Mouse (Mus musculus) neural tube, embryonic 15.5 days (tissue): ENCODE measurements around the gene Pole2. TPM values are rescaled to one million over a fixed set of nuclear protein-coding genes. Genes with fewer than 3 reads are reported as not detected.

ENCODE experiments used
- ATAC-seq: fragments of 200-750 bp; cut with Nextera tagmentation; 2 replicates; pipeline ENCODE4 v1.8.0; 2017; ENCODE audit warnings: mild to moderate bottlenecking, moderate TSS enrichment, moderate library complexity; ENCODE audit not compliant: low FRiP score
- H3K27ac ChIP-seq: fragments of 300-500 bp; sonication (generic); replicated peaks from 2 replicates; pipeline ENCODE4 v1.5.1; 2015; ENCODE audit warnings: mild to moderate bottlenecking, inconsistent platforms
- H3K27me3 ChIP-seq: fragments of 300-500 bp; sonication (generic); replicated peaks from 2 replicates; pipeline ENCODE4 v1.6.1; 2015; ENCODE audit warnings: inconsistent platforms
- H3K36me3 ChIP-seq: fragments of 300-500 bp; sonication (generic); 2 replicates; pipeline ENCODE4 v1.6.1; 2015; ENCODE audit warnings: inconsistent platforms
- H3K4me1 ChIP-seq: fragments of 300-500 bp; sonication (generic); 2 replicates; pipeline ENCODE4 v1.6.1; 2015; ENCODE audit warnings: inconsistent platforms
- H3K4me2 ChIP-seq: fragments of 300-500 bp; sonication (generic); 2 replicates; pipeline ENCODE4 v1.6.1; 2015; ENCODE audit warnings: inconsistent platforms, mild to moderate bottlenecking, moderate library complexity
- H3K4me3 ChIP-seq: fragments of 300-500 bp; sonication (generic); replicated peaks from 2 replicates; pipeline ENCODE4 v1.5.1; 2015; ENCODE audit warnings: mild to moderate bottlenecking, inconsistent platforms
- H3K9ac ChIP-seq: fragments of 300-500 bp; sonication (generic); replicated peaks from 2 replicates; pipeline ENCODE4 v1.6.1; 2015; ENCODE audit warnings: mild to moderate bottlenecking, inconsistent platforms
- H3K9me3 ChIP-seq: fragments of 300-500 bp; sonication (generic); replicated peaks from 2 replicates; pipeline ENCODE4 v1.6.1; 2016; ENCODE audit warnings: inconsistent platforms
- WGBS: fragments of 180-500 bp; shearing (Covaris S2); methylation state at CpG from one replicate; pipeline ENCODE4 v1.1.7; 2015; ENCODE audit warnings: mixed read lengths; 5-methylcytosine and 5-hydroxymethylcytosine counted together
- polyA plus RNA-seq: library from polyadenylated mRNA; unstranded; fragments of >200 nt; fragmentation: Nextera tagmentation; extraction: Ambion mirVana; gene quantifications from 2 replicates; pipeline ENCODE4 v1.2.1, GENCODE M21; 2015

The Pole2 gene
- polyA plus RNA-seq = 4.4 and 9.6 TPM in 2 replicates

- WGBS = 1% methylated on average over 37 of the region's 37 CpGs
- H3K36me3 ChIP-seq = no peaks in the 10 kb centered on the region
- peak within 1 kb of the TSS; percentile 62 for H3K4me2 ChIP-seq
- H3K9ac ChIP-seq = peak within 1 kb of the TSS; percentile 57
- peak within 1 kb of the TSS; percentile 72 for H3K4me3 ChIP-seq
- H3K27ac ChIP-seq = peak within 1 kb of the TSS; percentile 75
- no peaks in the 10 kb centered on the region for H3K9me3 ChIP-seq
- H3K4me1 ChIP-seq = peaks cover 7% of the 10 kb centered on the region; the same call in 1 of the 2 replicates
- no peaks in the 10 kb centered on the region for H3K27me3 ChIP-seq
- peak; percentile 95 for ATAC-seq
These were observed at the start of gene Pole2 for GRCm38 (mm10) chr12:69227776-69228466. Pole2 (minus strand) TSS chr12:69228195.

GRCm38 (mm10) chr12:69268956-69269355 lies 41.0 kb upstream of the Pole2 start:
- H3K27ac ChIP-seq = no peak overlapping the region
- no peaks in the 10 kb centered on the region for H3K4me1 ChIP-seq
- no peak for ATAC-seq
- no peaks in the 10 kb centered on the region for H3K36me3 ChIP-seq
- H3K4me3 ChIP-seq = no peak overlapping the region
- no peak overlapping the region for H3K4me2 ChIP-seq
- H3K9me3 ChIP-seq = no peaks in the 10 kb centered on the region
- WGBS = 57% methylated on average over 2 of the region's 2 CpGs
- no peaks in the 10 kb centered on the region for H3K27me3 ChIP-seq
- H3K9ac ChIP-seq = no peak overlapping the region

GRCm38 (mm10) chr12:69267956-69268632 lies 40.1 kb upstream of the Pole2 start:
- Histone ChIP-seq H3K9ac (no peak overlapping the region), H3K4me3 (no peak overlapping the region), H3K27me3 (no peaks in the 10 kb centered on the region), H3K9me3 (no peaks in the 10 kb centered on the region), H3K4me1 (no peaks in the 10 kb centered on the region), H3K27ac (no peak overlapping the region), H3K4me2 (no peak overlapping the region), H3K36me3 (no peaks in the 10 kb centered on the region)
- no peak for ATAC-seq
- 56% methylated on average over 11 of the region's 11 CpGs for WGBS

GRCm38 (mm10) chr12:69265031-69265430 lies 37.0 kb upstream of the Pole2 start:
- Histone ChIP-seq H3K27me3 (no peaks in the 10 kb centered on the region), H3K4me2 (no peak overlapping the region), H3K9ac (no peak overlapping the region), H3K4me3 (no peak overlapping the region), H3K36me3 (no peaks in the 10 kb centered on the region), H3K4me1 (no peaks in the 10 kb centered on the region), H3K27ac (no peak overlapping the region), H3K9me3 (no peaks in the 10 kb centered on the region)
- WGBS = 93% methylated on average over 3 of the region's 3 CpGs
- no peak for ATAC-seq

GRCm38 (mm10) chr12:69262251-69262650 lies 34.3 kb upstream of the Pole2 start:
- no peaks in the 10 kb centered on the region for H3K9me3 ChIP-seq
- no peak overlapping the region for H3K4me3 ChIP-seq
- 95% methylated on average over 5 of the region's 5 CpGs for WGBS
- no peak overlapping the region for H3K9ac ChIP-seq
- no peaks in the 10 kb centered on the region for H3K36me3 ChIP-seq
- no peaks in the 10 kb centered on the region for H3K4me1 ChIP-seq
- no peak overlapping the region for H3K27ac ChIP-seq
- no peaks in the 10 kb centered on the region for H3K27me3 ChIP-seq
- ATAC-seq = no peak
- no peak overlapping the region for H3K4me2 ChIP-seq

GRCm38 (mm10) chr12:69257836-69258235 lies 29.8 kb upstream of the Pole2 start:
- no peak for ATAC-seq
- 86% methylated on average over 11 of the region's 11 CpGs for WGBS
- no peaks in the 10 kb centered on the region for H3K27me3 ChIP-seq
- H3K9ac ChIP-seq = no peak overlapping the region
- H3K4me2 ChIP-seq = no peak overlapping the region
- H3K9me3 ChIP-seq = no peaks in the 10 kb centered on the region
- H3K27ac ChIP-seq = no peak overlapping the region
- no peak overlapping the region for H3K4me3 ChIP-seq
- H3K36me3 ChIP-seq = no peaks in the 10 kb centered on the region
- H3K4me1 ChIP-seq = no peaks in the 10 kb centered on the region

GRCm38 (mm10) chr12:69253806-69254205 lies 25.8 kb upstream of the Pole2 start:
- no peak for ATAC-seq

GRCm38 (mm10) chr12:69250756-69251155 lies 22.8 kb upstream of the Pole2 start:
- Histone ChIP-seq H3K4me3 (no peak overlapping the region), H3K9me3 (no peaks in the 10 kb centered on the region), H3K27ac (no peak overlapping the region), H3K9ac (no peak overlapping the region), H3K36me3 (no peaks in the 10 kb centered on the region), H3K27me3 (no peaks in the 10 kb centered on the region), H3K4me1 (no peaks in the 10 kb centered on the region), H3K4me2 (no peak overlapping the region)
- WGBS = 83% methylated on average over 8 of the region's 8 CpGs
- ATAC-seq = no peak

More at GRCm38 (mm10) chr12:69253806-69254205, 25.8 kb upstream of the Pole2 start:
- no peaks in the 10 kb centered on the region for H3K9me3 ChIP-seq
- no peak overlapping the region for H3K27ac ChIP-seq
- no peaks in the 10 kb centered on the region for H3K27me3 ChIP-seq
- H3K4me2 ChIP-seq = no peak overlapping the region
- WGBS = 86% methylated on average over 1 of the region's 1 CpGs
- H3K36me3 ChIP-seq = no peaks in the 10 kb centered on the region
- no peak overlapping the region for H3K9ac ChIP-seq
- no peaks in the 10 kb centered on the region for H3K4me1 ChIP-seq
- no peak overlapping the region for H3K4me3 ChIP-seq

GRCm38 (mm10) chr12:69249766-69250165 lies 21.8 kb upstream of the Pole2 start:
- no peak overlapping the region for H3K4me2 ChIP-seq
- ATAC-seq = no peak
- H3K36me3 ChIP-seq = no peaks in the 10 kb centered on the region
- 80% methylated on average over 4 of the region's 4 CpGs for WGBS
- no peak overlapping the region for H3K9ac ChIP-seq
- no peak overlapping the region for H3K4me3 ChIP-seq
- H3K27ac ChIP-seq = no peak overlapping the region
- H3K9me3 ChIP-seq = no peaks in the 10 kb centered on the region
- no peaks in the 10 kb centered on the region for H3K27me3 ChIP-seq
- H3K4me1 ChIP-seq = no peaks in the 10 kb centered on the region

GRCm38 (mm10) chr12:69241771-69242431 lies 13.9 kb upstream of the Pole2 start:
- no peaks in the 10 kb centered on the region for H3K9me3 ChIP-seq
- peaks cover 9% of the 10 kb centered on the region for H3K4me1 ChIP-seq
- peak overlapping the region; percentile 62 for H3K4me2 ChIP-seq
- no peaks in the 10 kb centered on the region for H3K27me3 ChIP-seq
- WGBS = under 1% methylated on average over 53 of the region's 64 CpGs
- H3K9ac ChIP-seq = peak overlapping the region; percentile 80
- peak overlapping the region; percentile 59 for H3K4me3 ChIP-seq
- H3K36me3 ChIP-seq = no peaks in the 10 kb centered on the region
- H3K27ac ChIP-seq = peak overlapping the region; percentile 86
- peak; percentile 96 for ATAC-seq

- peak overlapping the region; percentile 59 for H3K4me3 ChIP-seq
- WGBS = 0% methylated on average over 3 of the region's 3 CpGs
- H3K27me3 ChIP-seq = no peaks in the 10 kb centered on the region
- peaks cover 9% of the 10 kb centered on the region for H3K4me1 ChIP-seq
- H3K27ac ChIP-seq = peak overlapping the region; percentile 86
- H3K9me3 ChIP-seq = no peaks in the 10 kb centered on the region
- H3K9ac ChIP-seq = peak overlapping the region; percentile 80
- peak; percentile 57; the same call in 1 of the 2 replicates for ATAC-seq
- H3K36me3 ChIP-seq = no peaks in the 10 kb centered on the region
- peak overlapping the region; percentile 62 for H3K4me2 ChIP-seq
These were observed 13.4 kb upstream of the Pole2 start for GRCm38 (mm10) chr12:69241405-69241770.

GRCm38 (mm10) chr12:69240876-69241275 lies 12.9 kb upstream of the Pole2 start, which contains the start of gene Klhdc1:
Klhdc1 (plus strand) TSS chr12:69241176.
- no peaks in the 10 kb centered on the region for H3K9me3 ChIP-seq
- ATAC-seq = no peak
- H3K27ac ChIP-seq = peak within 1 kb of the TSS; percentile 86
- peak within 1 kb of the TSS; percentile 62 for H3K4me2 ChIP-seq
- no peaks in the 10 kb centered on the region for H3K36me3 ChIP-seq
- 48% methylated on average over 6 of the region's 6 CpGs for WGBS
- H3K4me3 ChIP-seq = peak within 1 kb of the TSS; percentile 59
- no peaks in the 10 kb centered on the region for H3K27me3 ChIP-seq
- peaks cover 9% of the 10 kb centered on the region for H3K4me1 ChIP-seq
- peak within 1 kb of the TSS; percentile 80 for H3K9ac ChIP-seq
